Mouse (Mus musculus): ENCODE data around the gene Iqcn. TPM values are rescaled to one million over a fixed set of nuclear protein-coding genes. Genes with fewer than 3 reads are reported as not detected.

The Iqcn gene
- polyA plus RNA-seq, 1 experiment from 2014 or later, result not detected

- H3K9ac ChIP-seq (ENCODE audit: low read depth, low read length), result peak overlapping the region; percentile 47
- no peak for ATAC-seq
Measured at GRCm38 (mm10) chr8:70696019-70696885, 7.0 kb upstream of the Iqcn start.

DNA sequence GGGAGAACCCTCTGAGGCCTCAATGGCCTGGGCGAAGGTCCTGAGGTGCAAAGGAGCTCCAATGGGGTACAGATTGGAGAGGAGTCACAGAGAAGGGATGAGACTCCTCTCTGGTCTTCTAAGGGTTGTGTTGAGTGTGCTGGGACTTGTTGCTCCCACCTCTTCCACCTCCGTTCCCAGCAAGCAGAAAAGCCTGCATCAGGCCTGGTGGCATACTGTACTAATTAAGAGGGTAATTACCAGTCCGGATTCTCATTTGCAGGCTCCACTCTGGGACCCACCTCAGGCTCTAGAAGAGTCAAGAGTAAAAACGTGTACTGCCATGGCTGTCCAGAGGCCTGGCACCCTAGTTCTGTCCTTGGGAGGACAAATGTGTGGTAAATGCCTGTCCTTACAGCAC is 6.3 kb upstream of the Iqcn start:
- H3K9me3 ChIP-seq (replicated peaks; ENCODE audit: control insufficient read depth, low read length, poor library complexity, severe bottlenecking), result no peaks in the 10 kb centered on the region
- no peak for ATAC-seq
- WGBS, result 39% methylated on average over 4 of the region's 4 CpGs
- H3K27ac ChIP-seq (ENCODE audit: low read length), result peak overlapping the region; percentile 34; the same call in 1 of the 2 replicates
- H3K36me3 ChIP-seq (ENCODE audit: control insufficient read depth, insufficient read depth, low read length), result no peaks in the 10 kb centered on the region
- peak overlapping the region; percentile 58 for H3K4me2 ChIP-seq (ENCODE audit: low read length)
- no peaks in the 10 kb centered on the region; the same call in 1 of the 2 replicates for H3K27me3 ChIP-seq (ENCODE audit: control insufficient read depth, insufficient read depth, low read depth, low read length)
- peaks cover 31% of the 10 kb centered on the region for H3K4me1 ChIP-seq (ENCODE audit: control insufficient read depth, insufficient read depth, low read length)
- H3K4me3 ChIP-seq (ENCODE audit: low read depth, low read length), result peak overlapping the region; percentile 1; the same call in 1 of the 2 replicates
- peak overlapping the region; percentile 47 for H3K9ac ChIP-seq (ENCODE audit: low read depth, low read length)

More at GRCm38 (mm10) chr8:70696019-70696885, 7.0 kb upstream of the Iqcn start:
- Histone ChIP-seq H3K27me3 (ENCODE audit: control insufficient read depth, insufficient read depth, low read depth, low read length) (no peaks in the 10 kb centered on the region; the same call in 1 of the 2 replicates), H3K4me3 (ENCODE audit: low read depth, low read length) (peak overlapping the region; percentile 1; the same call in 1 of the 2 replicates), H3K9me3 (replicated peaks; ENCODE audit: control insufficient read depth, low read length, poor library complexity, severe bottlenecking) (no peaks in the 10 kb centered on the region), H3K4me1 (ENCODE audit: control insufficient read depth, insufficient read depth, low read length) (peaks cover 31% of the 10 kb centered on the region), H3K27ac (ENCODE audit: low read length) (peak overlapping the region; percentile 34; the same call in 1 of the 2 replicates), H3K4me2 (ENCODE audit: low read length) (peak overlapping the region; percentile 58), H3K36me3 (ENCODE audit: control insufficient read depth, insufficient read depth, low read length) (no peaks in the 10 kb centered on the region)
- WGBS, result 6% methylated on average over 31 of the region's 31 CpGs

GRCm38 (mm10) chr8:70697366-70698250 is 5.6 kb upstream of the Iqcn start:
- H3K9ac ChIP-seq (ENCODE audit: low read depth, low read length), result peak overlapping the region; percentile 72
- H3K27me3 ChIP-seq (ENCODE audit: control insufficient read depth, insufficient read depth, low read depth, low read length), result no peaks in the 10 kb centered on the region; the same call in 1 of the 2 replicates
- WGBS, result 76% methylated on average over 12 of the region's 12 CpGs
- peak overlapping the region; percentile 99 for H3K27ac ChIP-seq (ENCODE audit: low read length)
- peak overlapping the region; percentile 85 for H3K4me2 ChIP-seq (ENCODE audit: low read length)
- H3K9me3 ChIP-seq (replicated peaks; ENCODE audit: control insufficient read depth, low read length, poor library complexity, severe bottlenecking), result no peaks in the 10 kb centered on the region
- H3K36me3 ChIP-seq (ENCODE audit: control insufficient read depth, insufficient read depth, low read length), result no peaks in the 10 kb centered on the region
- peaks cover 34% of the 10 kb centered on the region for H3K4me1 ChIP-seq (ENCODE audit: control insufficient read depth, insufficient read depth, low read length)
- ATAC-seq, result no peak
- H3K4me3 ChIP-seq (ENCODE audit: low read depth, low read length), result peak overlapping the region; percentile 98

DNA sequence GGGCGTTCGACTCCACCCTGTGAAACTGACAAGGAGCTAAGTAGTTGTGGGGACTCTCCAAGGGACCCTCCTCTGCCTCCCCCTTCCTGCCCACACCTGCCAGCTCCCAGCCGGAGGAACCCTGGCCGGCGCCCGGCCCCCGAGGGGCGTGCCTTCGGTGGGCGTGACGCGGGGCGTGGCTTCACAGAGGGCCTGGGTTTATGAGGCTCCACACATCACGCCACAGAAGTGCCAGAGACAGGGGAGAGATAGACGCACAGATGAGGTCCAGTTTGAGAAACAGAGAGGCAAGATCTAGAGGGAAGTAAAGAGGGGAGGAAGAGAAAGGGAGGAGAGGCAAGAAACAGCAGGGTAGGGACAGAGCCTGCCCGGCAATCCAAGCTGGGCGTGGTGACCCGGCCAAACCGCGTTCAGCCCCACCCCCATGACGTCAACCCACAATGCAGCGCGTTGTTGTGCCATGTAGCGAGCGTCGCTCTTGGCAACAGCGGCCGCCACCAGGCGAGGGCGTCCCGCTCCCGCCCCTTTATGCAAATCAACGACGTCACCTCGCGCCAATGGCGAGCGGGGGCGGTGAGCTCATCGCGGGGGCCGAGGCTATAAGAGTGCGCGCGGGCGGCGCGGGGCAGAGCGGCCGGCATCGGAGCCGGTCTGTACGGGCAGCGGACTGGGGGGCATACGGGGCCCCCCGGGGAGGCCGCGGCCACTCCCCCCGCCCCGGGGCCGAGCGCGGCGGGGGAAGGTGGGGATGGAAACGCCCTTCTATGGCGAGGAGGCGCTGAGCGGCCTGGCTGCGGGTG is 4.7 kb upstream of the Iqcn start, which contains the start of gene Jund:
Gene Jund, plus strand, starts transcription at position 640 of the 800 bp plus-strand sequence.
- peak; percentile 85 for ATAC-seq
- peak within 1 kb of the TSS; percentile 99 for H3K9ac ChIP-seq (ENCODE audit: low read depth, low read length)
- no peaks in the 10 kb centered on the region; the same call in 1 of the 2 replicates for H3K27me3 ChIP-seq (ENCODE audit: control insufficient read depth, insufficient read depth, low read depth, low read length)
- H3K9me3 ChIP-seq (replicated peaks; ENCODE audit: control insufficient read depth, low read length, poor library complexity, severe bottlenecking), result no peaks in the 10 kb centered on the region
- no peaks in the 10 kb centered on the region for H3K36me3 ChIP-seq (ENCODE audit: control insufficient read depth, insufficient read depth, low read length)
- peak within 1 kb of the TSS; percentile 85 for H3K4me2 ChIP-seq (ENCODE audit: low read length)
- under 1% methylated on average over 68 of the region's 69 CpGs for WGBS
- H3K4me1 ChIP-seq (ENCODE audit: control insufficient read depth, insufficient read depth, low read length), result peaks cover 36% of the 10 kb centered on the region
- peak within 1 kb of the TSS; percentile 98 for H3K4me3 ChIP-seq (ENCODE audit: low read depth, low read length)
- H3K27ac ChIP-seq (ENCODE audit: low read length), result peak within 1 kb of the TSS; percentile 99

- Histone ChIP-seq H3K36me3 (ENCODE audit: control insufficient read depth, insufficient read depth, low read length) (no peaks in the 10 kb centered on the region), H3K9me3 (replicated peaks; ENCODE audit: control insufficient read depth, low read length, poor library complexity, severe bottlenecking) (no peaks in the 10 kb centered on the region), H3K27me3 (ENCODE audit: control insufficient read depth, insufficient read depth, low read depth, low read length) (no peaks in the 10 kb centered on the region; the same call in 1 of the 2 replicates), H3K4me3 (ENCODE audit: low read depth, low read length) (peak overlapping the region; percentile 98), H3K4me1 (ENCODE audit: control insufficient read depth, insufficient read depth, low read length) (peaks cover 36% of the 10 kb centered on the region), H3K27ac (ENCODE audit: low read length) (peak overlapping the region; percentile 99), H3K4me2 (ENCODE audit: low read length) (peak overlapping the region; percentile 82), H3K9ac (ENCODE audit: low read depth, low read length) (peak overlapping the region; percentile 99)
- peak; percentile 12 for ATAC-seq
- under 1% methylated on average over 82 of the region's 89 CpGs for WGBS
Measured at GRCm38 (mm10) chr8:70699116-70699833, 4.0 kb upstream of the Iqcn start.

- Histone ChIP-seq H3K4me2 (ENCODE audit: low read length) (peak overlapping the region; percentile 82), H3K36me3 (ENCODE audit: control insufficient read depth, insufficient read depth, low read length) (0 out of 2 replicates have a peak, but pooled peaks cover 3% of the 10 kb centered on the region), H3K4me1 (ENCODE audit: control insufficient read depth, insufficient read depth, low read length) (peaks cover 36% of the 10 kb centered on the region), H3K4me3 (ENCODE audit: low read depth, low read length) (peak overlapping the region; percentile 98), H3K9me3 (replicated peaks; ENCODE audit: control insufficient read depth, low read length, poor library complexity, severe bottlenecking) (no peaks in the 10 kb centered on the region), H3K9ac (ENCODE audit: low read depth, low read length) (peak overlapping the region; percentile 99), H3K27me3 (ENCODE audit: control insufficient read depth, insufficient read depth, low read depth, low read length) (no peaks in the 10 kb centered on the region; the same call in 1 of the 2 replicates), H3K27ac (ENCODE audit: low read length) (peak overlapping the region; percentile 99)
- WGBS, result under 1% methylated on average over 58 of the region's 59 CpGs
- ATAC-seq, result no peak
Measured at GRCm38 (mm10) chr8:70699834-70700554, 3.3 kb upstream of the Iqcn start.

DNA sequence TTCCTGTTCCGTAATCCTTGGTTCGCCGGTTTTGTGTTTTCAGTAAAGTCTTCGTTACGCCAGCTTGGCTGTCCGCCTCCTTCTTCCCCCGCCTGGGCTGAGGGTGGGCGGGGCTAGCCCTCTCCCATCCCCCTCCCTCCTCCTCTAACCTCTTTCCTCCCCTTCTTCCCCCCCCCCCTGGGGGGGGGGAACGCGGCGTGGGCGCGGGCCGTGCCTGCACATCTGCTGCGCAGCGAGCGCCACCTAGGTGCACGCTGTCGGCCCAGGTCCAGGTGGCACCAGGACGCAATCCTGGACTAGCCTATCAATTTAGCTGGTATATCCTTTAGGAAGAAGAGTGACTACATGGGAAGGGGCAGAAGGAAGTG is 2.7 kb upstream of the Iqcn start:
- WGBS, result 0% methylated on average over 20 of the region's 20 CpGs
- ATAC-seq, result peak; percentile 22
- H3K4me1 ChIP-seq (ENCODE audit: control insufficient read depth, insufficient read depth, low read length), result peaks cover 36% of the 10 kb centered on the region

More for the DNA sequence above, 2.7 kb upstream of the Iqcn start:
- peak overlapping the region; percentile 98 for H3K4me3 ChIP-seq (ENCODE audit: low read depth, low read length)
- H3K27ac ChIP-seq (ENCODE audit: low read length), result peak overlapping the region; percentile 99
- no peaks in the 10 kb centered on the region for H3K9me3 ChIP-seq (replicated peaks; ENCODE audit: control insufficient read depth, low read length, poor library complexity, severe bottlenecking)
- 0 out of 2 replicates have a peak, but pooled peaks cover 3% of the 10 kb centered on the region for H3K36me3 ChIP-seq (ENCODE audit: control insufficient read depth, insufficient read depth, low read length)
- H3K9ac ChIP-seq (ENCODE audit: low read depth, low read length), result peak overlapping the region; percentile 99
- H3K27me3 ChIP-seq (ENCODE audit: control insufficient read depth, insufficient read depth, low read depth, low read length), result no peaks in the 10 kb centered on the region; the same call in 1 of the 2 replicates
- H3K4me2 ChIP-seq (ENCODE audit: low read length), result peak overlapping the region; percentile 82

All from midbrain, embryonic 16.5 days (tissue).